Mouse (Mus musculus): ENCODE measurements around the gene Il5. TPM values are rescaled to one million over a fixed set of nuclear protein-coding genes. Genes with fewer than 3 reads are reported as not detected.
A peak's percentile ranks its signal among the peaks of the same experiment; 100 is the strongest.
"Not testable (repeated sequence)": the region's sequence is repeated elsewhere in the genome, so short reads cannot be mapped to it uniquely, and the experiment has no call there.

Gene Il5
- polyA plus RNA-seq, 1 experiment from 2014 or later, result not detected

DNA sequence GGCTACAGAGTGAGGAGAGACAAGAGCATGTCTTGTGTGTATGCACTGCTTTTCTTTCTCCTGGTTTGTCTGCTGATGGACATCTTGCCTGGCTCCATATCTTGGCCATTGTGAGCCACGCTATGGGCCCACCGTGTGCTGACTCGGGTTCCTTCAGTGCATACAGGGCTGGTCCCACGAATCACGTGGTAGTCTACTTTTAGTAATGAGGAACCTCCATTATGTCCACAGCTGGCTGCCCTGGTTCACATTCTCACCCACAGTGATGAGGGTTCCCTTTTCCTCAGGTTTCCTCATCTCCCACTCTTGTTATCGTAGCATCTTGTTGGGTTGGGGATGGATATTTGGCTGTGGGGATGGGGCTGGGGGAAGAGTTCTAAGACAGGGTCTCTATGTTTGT, 28.0 kb downstream of the Il5 start:
- 92% methylated on average over 6 of the region's 6 CpGs for WGBS
- H3K4me1 ChIP-seq (replicated peaks), result no peaks in the 10 kb centered on the region

DNA sequence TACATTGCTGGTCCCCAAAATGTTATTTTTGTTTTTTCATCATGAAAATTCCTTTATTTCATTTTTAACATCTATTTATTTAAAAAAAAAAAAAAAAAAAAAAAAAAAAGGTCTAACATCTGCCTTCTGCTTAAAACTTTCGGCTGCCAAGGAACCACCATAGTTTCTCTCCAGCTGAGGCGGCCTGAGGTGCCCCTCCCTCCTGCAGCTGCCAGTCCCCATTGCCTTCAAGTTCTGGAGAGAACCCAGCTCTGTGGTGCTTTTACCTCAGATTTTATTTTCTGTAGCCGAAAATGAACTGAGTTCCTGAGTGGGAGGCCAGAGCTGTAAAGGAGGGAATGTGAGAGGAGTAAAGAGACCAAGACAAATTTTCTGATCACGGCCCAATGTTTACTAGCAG, 28.7 kb downstream of the Il5 start:
- ATAC-seq (ENCODE audit: low FRiP score), result no peak
- WGBS, result 73% methylated on average over 4 of the region's 4 CpGs

More for the DNA sequence above, 28.0 kb downstream of the Il5 start:
- Histone ChIP-seq H3K4me3 (no peak overlapping the region), H3K9ac (no peak overlapping the region), H3K27me3 (no peaks in the 10 kb centered on the region), H3K36me3 (no peaks in the 10 kb centered on the region), H3K9me3 (no peaks in the 10 kb centered on the region), H3K27ac (no peak overlapping the region), H3K4me2 (no peak overlapping the region)
- no peak for ATAC-seq (ENCODE audit: low FRiP score)

DNA sequence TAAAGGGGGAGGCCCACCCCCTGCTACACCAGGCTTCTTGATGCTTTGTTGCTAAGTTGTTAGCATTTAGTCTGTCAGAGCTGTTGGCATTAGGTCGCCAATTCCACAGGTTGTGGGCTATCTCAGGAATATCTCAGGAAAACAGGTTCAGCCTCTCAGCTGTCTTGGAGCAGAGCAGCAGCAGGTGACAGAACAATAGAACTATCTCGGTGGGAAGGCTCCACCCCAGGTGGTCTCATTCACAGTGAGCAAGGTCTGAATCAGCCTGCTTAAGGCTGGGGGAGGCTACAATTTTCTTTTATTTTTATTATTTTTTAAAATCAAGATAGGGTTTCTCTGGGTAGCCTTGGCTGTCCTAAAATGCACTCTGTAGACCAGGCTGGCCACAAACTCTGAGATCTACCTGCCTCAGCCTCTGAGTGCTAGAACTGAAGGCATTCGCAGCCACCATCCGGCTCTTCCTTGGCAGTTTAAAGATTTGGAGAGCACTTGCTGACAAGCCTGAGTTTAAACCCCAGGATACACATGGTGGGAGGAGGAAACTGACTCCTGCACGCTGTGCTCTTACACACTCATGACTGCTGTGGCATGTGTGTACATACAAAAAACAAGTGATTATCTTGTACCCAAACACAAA, 29.2 kb downstream of the Il5 start:
- no peak overlapping the region for H3K27ac ChIP-seq
- H3K4me3 ChIP-seq, result no peak overlapping the region
- no peaks in the 10 kb centered on the region for H3K36me3 ChIP-seq
- no peak overlapping the region for H3K9ac ChIP-seq
- no peaks in the 10 kb centered on the region for H3K27me3 ChIP-seq
- no peak for ATAC-seq (ENCODE audit: low FRiP score)
- H3K4me1 ChIP-seq (replicated peaks), result no peaks in the 10 kb centered on the region
- H3K9me3 ChIP-seq, result no peaks in the 10 kb centered on the region
- H3K4me2 ChIP-seq, result no peak overlapping the region
- 50% methylated on average over 5 of the region's 5 CpGs for WGBS

More for the DNA sequence above, 28.7 kb downstream of the Il5 start:
- no peaks in the 10 kb centered on the region for H3K9me3 ChIP-seq
- no peak overlapping the region for H3K4me2 ChIP-seq
- H3K36me3 ChIP-seq, result no peaks in the 10 kb centered on the region
- no peaks in the 10 kb centered on the region for H3K27me3 ChIP-seq
- H3K4me1 ChIP-seq (replicated peaks), result no peaks in the 10 kb centered on the region
- no peak overlapping the region for H3K27ac ChIP-seq
- H3K9ac ChIP-seq, result no peak overlapping the region
- H3K4me3 ChIP-seq, result no peak overlapping the region

DNA sequence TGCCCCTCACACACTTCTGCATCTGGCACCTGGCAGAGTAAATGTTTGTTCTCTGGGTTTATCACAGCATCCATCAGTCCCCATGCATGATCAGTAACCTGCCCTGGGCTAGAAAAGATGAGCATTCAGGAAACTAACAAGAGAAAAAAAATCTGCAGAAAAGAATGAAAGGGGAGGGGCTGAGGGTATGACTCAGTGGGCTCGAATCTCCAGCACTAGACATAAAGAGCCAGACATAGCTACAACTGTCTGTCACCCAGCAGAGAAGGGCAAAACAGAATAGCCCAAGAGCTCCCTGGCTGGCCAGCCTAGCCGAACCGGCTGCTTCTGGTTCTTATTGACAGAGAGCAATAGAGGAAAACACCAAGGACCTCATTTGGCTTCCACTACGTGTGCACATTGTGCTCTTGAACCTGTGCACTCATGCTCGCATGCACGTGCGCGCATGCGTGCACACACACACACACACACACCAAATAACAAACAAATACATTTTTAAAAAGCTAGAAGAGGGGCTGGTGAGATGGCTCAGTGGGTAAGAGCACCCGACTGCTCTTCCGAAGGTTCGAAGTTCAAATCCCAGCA, 34.5 kb downstream of the Il5 start:
- Histone ChIP-seq H3K27me3 (peaks cover 18% of the 10 kb centered on the region), H3K4me1 (replicated peaks) (peaks cover 13% of the 10 kb centered on the region), H3K9me3 (no peaks in the 10 kb centered on the region), H3K36me3 (no peaks in the 10 kb centered on the region), H3K4me2 (no peak overlapping the region), H3K9ac (no peak overlapping the region), H3K27ac (no peak overlapping the region), H3K4me3 (no peak overlapping the region)
- ATAC-seq (ENCODE audit: low FRiP score), result no peak
- 78% methylated on average over 12 of the region's 12 CpGs for WGBS

DNA sequence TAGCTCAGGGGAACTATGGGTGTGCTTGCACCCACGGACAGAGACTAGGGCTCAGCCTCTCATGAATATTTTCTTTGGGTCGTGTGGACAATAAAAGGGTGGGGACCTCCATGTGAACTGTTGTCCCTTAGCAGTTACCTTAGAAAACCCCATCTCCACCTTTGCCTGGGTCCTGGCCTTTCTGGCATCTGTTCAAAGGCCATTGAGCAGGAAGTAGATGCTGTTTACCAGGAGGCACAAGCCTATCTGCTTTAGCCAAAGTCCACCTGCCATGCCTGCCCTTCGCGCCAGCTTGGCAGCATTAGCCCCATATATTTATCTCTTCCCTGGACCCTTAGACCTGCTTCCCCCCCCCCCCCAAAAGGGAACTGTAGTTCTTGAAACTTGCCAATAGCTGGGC, 37.0 kb downstream of the Il5 start:
- Histone ChIP-seq H3K4me3 (no peak overlapping the region), H3K36me3 (no peaks in the 10 kb centered on the region), H3K9ac (no peak overlapping the region), H3K27me3 (peaks cover 43% of the 10 kb centered on the region), H3K4me2 (no peak overlapping the region), H3K4me1 (replicated peaks) (peaks cover 23% of the 10 kb centered on the region), H3K9me3 (no peaks in the 10 kb centered on the region), H3K27ac (no peak overlapping the region)
- 89% methylated on average over 4 of the region's 4 CpGs for WGBS
- no peak for ATAC-seq (ENCODE audit: low FRiP score)

DNA sequence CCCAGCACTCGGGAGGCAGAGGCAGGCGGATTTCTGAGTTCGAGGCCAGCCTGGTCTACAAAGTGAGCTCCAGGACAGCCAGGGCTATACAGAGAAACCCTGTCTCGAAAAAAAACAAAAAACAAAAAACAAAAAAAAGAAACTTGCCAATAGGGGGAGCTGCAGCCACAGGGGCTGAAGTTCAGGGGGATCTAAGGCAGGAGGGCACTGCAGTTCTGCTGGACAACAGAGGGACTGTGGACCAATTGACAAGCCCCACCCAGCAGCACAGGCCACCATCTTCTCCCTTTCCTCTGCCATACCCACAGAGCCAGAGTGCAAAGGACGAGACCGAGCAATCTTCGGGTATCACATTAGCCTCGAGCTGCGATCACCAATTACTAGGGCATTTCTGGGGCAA, 37.4 kb downstream of the Il5 start:
- H3K27ac ChIP-seq; ATAC-seq (ENCODE audit: low FRiP score); H3K4me2 ChIP-seq; H3K36me3 ChIP-seq; H3K4me3 ChIP-seq; H3K9me3 ChIP-seq; H3K9ac ChIP-seq: not testable (repeated sequence)
- Histone ChIP-seq H3K27me3 (peaks cover 47% of the 10 kb centered on the region), H3K4me1 (replicated peaks) (peaks cover 27% of the 10 kb centered on the region)
- 79% methylated on average over 9 of the region's 9 CpGs for WGBS

DNA sequence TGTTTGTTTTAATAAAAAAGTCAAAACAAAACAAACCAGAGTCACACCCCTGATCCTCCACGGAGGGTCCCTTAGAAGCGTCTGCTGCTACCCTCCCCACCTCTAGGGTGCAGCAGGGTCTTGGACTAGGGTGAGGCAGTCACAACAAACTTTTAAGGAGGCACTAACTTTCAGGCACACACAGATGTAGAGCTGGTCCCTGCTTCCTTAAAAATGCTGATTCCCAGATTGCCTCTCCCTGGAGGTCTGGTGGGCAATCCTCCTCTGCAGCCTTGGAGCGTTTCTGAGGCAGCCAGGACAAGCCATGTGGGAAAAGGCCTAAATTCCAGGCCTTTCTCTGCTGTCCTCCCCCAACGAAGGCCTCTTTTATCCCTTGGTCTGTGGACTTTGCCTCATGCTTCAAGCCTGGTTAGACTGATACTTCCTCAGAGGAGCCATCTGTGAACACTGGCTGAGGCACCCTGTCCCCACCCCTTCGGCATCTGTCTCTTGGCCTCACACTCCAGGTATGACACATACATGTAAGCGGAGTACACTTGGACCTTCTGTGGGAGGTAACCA, 38.3 kb downstream of the Il5 start:
- peaks cover 35% of the 10 kb centered on the region for H3K4me1 ChIP-seq (replicated peaks)

DNA sequence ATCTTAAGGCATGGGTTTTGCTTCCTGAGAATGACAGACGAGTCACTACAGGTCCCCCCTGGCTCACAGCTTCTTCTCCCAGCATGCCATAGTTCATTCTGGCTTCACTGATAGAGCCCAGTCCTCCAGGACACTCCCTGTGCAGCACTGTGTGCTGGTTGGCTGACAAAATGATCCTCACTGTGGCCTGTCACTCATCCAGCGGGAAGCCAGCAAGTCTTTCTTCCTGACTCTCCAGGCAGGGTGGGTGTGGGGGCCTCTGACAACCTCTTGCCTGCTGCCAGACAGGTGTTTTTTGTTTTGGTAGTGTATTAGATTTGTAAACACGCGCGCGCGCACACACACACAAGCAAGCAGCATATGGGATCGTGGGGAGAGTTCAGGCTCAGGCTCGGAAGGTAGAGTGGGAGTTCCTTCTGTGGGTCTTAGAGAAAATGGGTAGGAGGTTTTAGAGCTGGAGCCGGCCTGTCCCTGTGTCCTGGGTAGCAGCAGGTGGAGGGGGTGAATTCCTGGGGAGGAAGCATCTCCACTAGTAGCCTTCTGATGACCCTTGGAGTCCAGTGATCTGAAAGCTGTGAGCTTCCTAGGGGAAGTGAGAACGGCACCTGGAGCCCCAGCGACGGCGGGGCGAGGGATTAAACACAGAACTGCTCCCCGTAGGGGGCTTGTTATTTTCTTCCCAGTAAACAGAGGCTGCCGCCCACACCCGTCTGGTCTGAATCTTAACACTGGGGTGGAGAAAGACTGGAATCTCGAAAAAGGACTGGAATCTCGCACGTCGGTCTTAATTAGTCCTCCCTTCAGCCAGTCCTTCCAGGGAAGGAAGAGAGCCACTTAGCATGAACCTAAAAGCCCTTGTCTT, 39.2 kb downstream of the Il5 start:
- Histone ChIP-seq H3K4me1 (replicated peaks) (peaks cover 40% of the 10 kb centered on the region), H3K27me3 (peaks cover 65% of the 10 kb centered on the region), H3K9ac (no peak overlapping the region), H3K36me3 (no peaks in the 10 kb centered on the region), H3K4me3 (no peak overlapping the region), H3K4me2 (peak overlapping the region; percentile 26), H3K9me3 (no peaks in the 10 kb centered on the region), H3K27ac (no peak overlapping the region)
- ATAC-seq (ENCODE audit: low FRiP score), result no peak
- WGBS, result 4% methylated on average over 22 of the region's 22 CpGs

More for the DNA sequence above, 38.3 kb downstream of the Il5 start:
- Histone ChIP-seq H3K27me3 (peaks cover 56% of the 10 kb centered on the region), H3K4me3 (no peak overlapping the region), H3K4me2 (no peak overlapping the region), H3K27ac (no peak overlapping the region), H3K9ac (no peak overlapping the region), H3K36me3 (no peaks in the 10 kb centered on the region), H3K9me3 (no peaks in the 10 kb centered on the region)
- 48% methylated on average over 6 of the region's 6 CpGs for WGBS
- no peak for ATAC-seq (ENCODE audit: low FRiP score)

DNA sequence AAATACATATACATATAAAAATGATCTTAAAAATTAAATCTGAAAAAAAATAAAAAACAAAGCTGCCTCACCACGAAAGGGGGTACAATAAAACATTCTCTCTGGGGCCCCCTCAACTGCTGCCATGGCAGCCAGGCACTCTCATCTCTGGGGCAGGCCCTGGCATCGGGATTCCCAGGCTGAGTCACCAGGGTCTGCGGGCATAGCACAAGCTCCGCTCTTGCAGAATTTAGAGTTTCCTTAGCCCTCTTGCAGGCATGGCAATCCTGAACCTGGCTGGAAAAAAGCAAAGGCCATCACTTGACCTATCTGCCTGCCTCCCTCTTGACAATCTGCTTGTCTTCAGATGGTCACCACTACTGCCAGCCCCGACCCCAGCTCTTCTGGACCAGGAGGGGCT, 40.7 kb downstream of the Il5 start:
- H3K4me2 ChIP-seq, result no peak overlapping the region
- H3K36me3 ChIP-seq, result no peaks in the 10 kb centered on the region
- no peaks in the 10 kb centered on the region for H3K9me3 ChIP-seq
- no peak overlapping the region for H3K27ac ChIP-seq
- whole genome bisulfite sequencing, result 78% methylated on average over 5 of the region's 5 CpGs
- H3K27me3 ChIP-seq, result peaks cover 70% of the 10 kb centered on the region
- no peak for ATAC-seq (ENCODE audit: low FRiP score)
- no peak overlapping the region for H3K9ac ChIP-seq
- peaks cover 40% of the 10 kb centered on the region for H3K4me1 ChIP-seq (replicated peaks)
- H3K4me3 ChIP-seq, result no peak overlapping the region

DNA sequence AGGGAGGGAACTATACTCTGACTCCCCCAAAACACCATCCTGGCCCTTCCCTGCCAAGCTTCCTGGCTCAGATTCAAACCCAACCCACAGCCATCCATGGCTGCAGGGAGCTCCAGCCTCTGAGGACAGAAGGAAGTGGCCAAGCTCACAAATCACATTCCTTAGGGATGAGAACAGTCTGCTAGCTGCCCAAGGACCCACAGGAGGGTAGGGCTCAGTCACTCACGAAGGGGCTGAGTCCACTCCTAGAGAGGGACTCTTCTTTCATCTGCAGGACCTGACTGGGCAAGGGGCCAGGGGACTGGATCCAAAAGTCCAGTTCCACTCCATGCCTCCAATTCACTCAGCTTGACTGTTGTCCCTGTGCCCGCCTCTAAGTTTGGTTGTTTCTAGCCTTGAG, 41.2 kb downstream of the Il5 start:
- Histone ChIP-seq H3K27me3 (peaks cover 74% of the 10 kb centered on the region), H3K9me3 (no peaks in the 10 kb centered on the region), H3K4me2 (no peak overlapping the region), H3K27ac (no peak overlapping the region), H3K36me3 (no peaks in the 10 kb centered on the region), H3K4me1 (replicated peaks) (peaks cover 40% of the 10 kb centered on the region), H3K4me3 (no peak overlapping the region), H3K9ac (no peak overlapping the region)
- ATAC-seq (ENCODE audit: low FRiP score), result no peak
- WGBS, result 62% methylated on average over 2 of the region's 2 CpGs

DNA sequence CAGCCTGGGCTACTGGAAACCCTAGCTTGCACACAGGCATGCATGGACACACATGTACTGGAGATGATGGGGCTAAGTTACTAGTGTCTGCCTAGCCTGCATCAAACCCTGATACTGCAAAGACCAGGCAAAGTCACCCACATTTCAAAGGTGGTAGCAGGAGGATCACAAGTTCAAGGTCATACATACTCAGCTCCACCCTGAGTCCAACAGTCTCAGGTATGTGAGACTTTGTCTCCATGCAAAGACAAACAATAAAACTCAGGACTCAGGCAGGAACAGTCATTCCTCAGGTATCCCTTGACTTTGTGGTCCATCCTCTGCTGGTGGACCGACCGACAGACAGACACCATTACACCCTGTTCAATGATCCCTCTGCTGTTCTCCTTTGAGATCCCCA, 41.8 kb downstream of the Il5 start:
- H3K27me3 ChIP-seq, result peaks cover 78% of the 10 kb centered on the region
- peak overlapping the region; percentile 33 for H3K4me3 ChIP-seq
- no peak overlapping the region for H3K27ac ChIP-seq
- no peaks in the 10 kb centered on the region for H3K9me3 ChIP-seq
- WGBS, result 59% methylated on average over 2 of the region's 2 CpGs
- 0 out of 2 replicates have a peak overlapping the region, but pooled peaks have one; percentile 67 for H3K9ac ChIP-seq
- no peaks in the 10 kb centered on the region for H3K36me3 ChIP-seq
- no peak for ATAC-seq (ENCODE audit: low FRiP score)
- H3K4me2 ChIP-seq, result peak overlapping the region; percentile 61
- H3K4me1 ChIP-seq (replicated peaks), result peaks cover 40% of the 10 kb centered on the region

DNA sequence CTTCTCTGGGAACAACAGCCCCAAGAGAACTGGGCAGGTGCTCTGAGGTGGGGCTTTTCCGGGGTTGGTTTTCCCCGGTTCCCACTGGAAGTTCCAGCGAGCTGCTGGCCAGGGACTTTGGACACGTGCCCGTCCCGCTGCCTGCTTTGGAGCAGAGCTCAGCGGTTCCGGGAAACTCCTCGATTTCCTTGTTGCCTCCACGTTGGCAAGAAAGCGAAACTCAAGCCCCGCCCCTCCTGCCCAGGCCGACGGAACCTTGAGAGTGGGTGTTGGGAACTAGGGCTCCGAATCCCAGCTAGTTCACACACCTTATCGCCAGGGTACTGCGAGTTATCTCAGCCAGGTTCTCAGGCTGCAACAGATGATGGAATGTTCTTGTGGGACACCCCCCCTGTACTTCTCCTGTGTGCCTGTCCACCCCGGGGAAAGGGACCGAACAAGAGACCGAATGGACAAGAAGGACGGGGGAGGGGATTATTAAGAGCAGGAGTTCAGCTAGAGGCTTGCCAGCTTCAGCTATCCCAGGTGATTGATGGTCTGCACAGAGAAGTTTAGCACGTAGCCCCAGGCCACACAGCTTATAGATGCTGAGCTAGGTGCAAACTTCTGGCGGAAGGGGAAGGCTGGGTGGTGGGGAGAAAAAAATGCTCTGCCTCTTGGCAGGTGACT, 42.4 kb downstream of the Il5 start:
- peaks cover 81% of the 10 kb centered on the region for H3K27me3 ChIP-seq
- peak; percentile 6; the same call in 1 of the 2 replicates for ATAC-seq (ENCODE audit: low FRiP score)
- H3K4me2 ChIP-seq, result peak overlapping the region; percentile 61
- WGBS, result 7% methylated on average over 23 of the region's 23 CpGs
- H3K4me3 ChIP-seq, result peak overlapping the region; percentile 33
- H3K9me3 ChIP-seq, result no peaks in the 10 kb centered on the region
- peaks cover 40% of the 10 kb centered on the region for H3K4me1 ChIP-seq (replicated peaks)
- no peaks in the 10 kb centered on the region for H3K36me3 ChIP-seq
- H3K27ac ChIP-seq, result no peak overlapping the region
- peak overlapping the region; percentile 67 for H3K9ac ChIP-seq
